Mouse (Mus musculus) CH12.LX (cell line): ENCODE measurements around the gene Ablim1. TPM values are rescaled to one million over a fixed set of nuclear protein-coding genes. Genes with fewer than 3 reads are reported as not detected.
"Not testable (repeated sequence)": the region's sequence is repeated elsewhere in the genome, so short reads cannot be mapped to it uniquely, and the experiment has no call there.

Source experiments
- DNase-seq: peaks from one replicate; pipeline ENCODE4 v3.0.0-alpha.2; 2013; ENCODE audit errors: extremely low read depth
- H3K27ac ChIP-seq: 2 replicates; pipeline ENCODE4 v1.5.1; 2012; ENCODE audit warnings: low read depth, mild to moderate bottlenecking, control low read depth, moderate library complexity; ENCODE audit not compliant: insufficient read depth
- H3K27me3 ChIP-seq: replicated peaks from 2 replicates; pipeline ENCODE3; 2012; ENCODE audit warnings: inconsistent platforms
- H3K36me3 ChIP-seq, 2 experiments: replicated peaks in 1 of 2; 2 replicates each; pipeline versions ENCODE3 to v1.6.1; 2012; ENCODE audit warnings: inconsistent platforms in 1 of 2, low read length in 1 of 2, mild to moderate bottlenecking in 1 of 2, mixed read lengths in 1 of 2, moderate library complexity in 1 of 2; ENCODE audit not compliant: control insufficient read depth in 1 of 2, insufficient read depth in 1 of 2
- H3K4me1 ChIP-seq, 2 experiments: 2 replicates each; pipeline ENCODE4 v1.6.1; 2012; ENCODE audit warnings: inconsistent platforms in 1 of 2, moderate library complexity in 1 of 2; ENCODE audit not compliant: insufficient read depth in 2 of 2, control insufficient read depth in 1 of 2
- H3K4me2 ChIP-seq: 2 replicates; pipeline ENCODE4 v1.6.1; 2012; ENCODE audit warnings: low read depth, mild to moderate bottlenecking, control low read depth; ENCODE audit not compliant: poor library complexity, insufficient read depth, severe bottlenecking
- H3K4me3 ChIP-seq, 3 experiments: fragments of 150-350 bp in 1 of 3; sonication (generic) in 1 of 3; replicated peaks in 1 of 3; 2 replicates each; pipeline versions ENCODE3 to v1.5.1; 2011 to 2012; ENCODE audit warnings: low read depth in 2 of 3, low read length in 2 of 3, mild to moderate bottlenecking in 2 of 3, moderate library complexity in 2 of 3, control low read depth in 1 of 3, improper control_type of control experiment in 1 of 3, inconsistent platforms in 1 of 3, mixed read lengths in 1 of 3; ENCODE audit not compliant: poor library complexity in 1 of 3
- H3K79me2 ChIP-seq: replicated peaks from 2 replicates; pipeline ENCODE4 v1.6.1; 2012; ENCODE audit warnings: mild to moderate bottlenecking, moderate library complexity; ENCODE audit not compliant: control insufficient read depth, poor library complexity, insufficient read depth, severe bottlenecking; ENCODE audit errors: extremely low read depth
- H3K9ac ChIP-seq: 2 replicates; pipeline ENCODE4 v1.6.1; 2012; ENCODE audit warnings: low read depth, mild to moderate bottlenecking, control low read depth, moderate library complexity; ENCODE audit not compliant: insufficient read depth
- H3K9me3 ChIP-seq: replicated peaks from 2 replicates; pipeline ENCODE3; 2012; ENCODE audit warnings: low read length, inconsistent platforms, mixed read lengths
- CHD2 ChIP-seq: IDR thresholded peaks from 2 replicates; pipeline ENCODE4 v1.6.1; 2011; ENCODE audit warnings: low read length, improper control_type of control experiment
- ETS1 ChIP-seq: conservative IDR thresholded peaks from 2 replicates; pipeline ENCODE4 v1.6.1; 2012; ENCODE audit warnings: low read depth, mild to moderate bottlenecking, inconsistent platforms, low read length, improper control_type of control experiment, moderate library complexity
- GABPA ChIP-seq: IDR thresholded peaks from 2 replicates; pipeline ENCODE4 v1.6.1; 2012; ENCODE audit warnings: low read depth, low read length, improper control_type of control experiment, inconsistent platforms; ENCODE audit not compliant: insufficient replicate concordance
- JUN ChIP-seq: IDR thresholded peaks from 2 replicates; pipeline ENCODE4 v1.6.1; 2011; ENCODE audit warnings: low read depth, mild to moderate bottlenecking, low read length, improper control_type of control experiment, moderate library complexity; ENCODE audit not compliant: insufficient read depth
- MEF2A ChIP-seq: IDR thresholded peaks from 2 replicates; pipeline ENCODE4 v1.6.1; 2014; ENCODE audit warnings: low read depth, mild to moderate bottlenecking, inconsistent platforms, low read length, improper control_type of control experiment, borderline replicate concordance
- MYC ChIP-seq: IDR thresholded peaks from 2 replicates; pipeline ENCODE4 v1.6.1; 2011; ENCODE audit warnings: low read depth, mild to moderate bottlenecking, improper control_type of control experiment, low read length
- NELFE ChIP-seq: IDR thresholded peaks from 2 replicates; pipeline ENCODE4 v1.6.1; 2011; ENCODE audit warnings: low read depth, low read length, improper control_type of control experiment
- RCOR1 ChIP-seq: conservative IDR thresholded peaks from 2 replicates; pipeline ENCODE4 v1.6.1; 2012; ENCODE audit warnings: low read depth, mild to moderate bottlenecking, inconsistent platforms, low read length, improper control_type of control experiment
- SIN3A ChIP-seq: IDR thresholded peaks from 2 replicates; pipeline ENCODE4 v1.6.1; 2012; ENCODE audit warnings: low read length, improper control_type of control experiment, inconsistent platforms
- TCF12 ChIP-seq: IDR thresholded peaks from 2 replicates; pipeline ENCODE4 v1.6.1; 2014; ENCODE audit warnings: low read depth, mild to moderate bottlenecking, inconsistent platforms, low read length, improper control_type of control experiment
- UBTF ChIP-seq: IDR thresholded peaks from 2 replicates; pipeline ENCODE4 v1.6.1; 2012; ENCODE audit warnings: low read depth, mild to moderate bottlenecking, inconsistent platforms, low read length, improper control_type of control experiment, moderate library complexity
- ZKSCAN1 ChIP-seq: IDR thresholded peaks from 2 replicates; pipeline ENCODE4 v1.6.1; 2012; ENCODE audit warnings: low read depth, inconsistent platforms, low read length, improper control_type of control experiment, borderline replicate concordance
- dilution Hi-C: fragments of 300-500 bp; cut with MboI; formaldehyde crosslinking; loops from 2 replicates; pipeline ENCODE4 v1.14.3; 2020; ENCODE audit warnings: low sequenced_read_pairs; ENCODE audit not compliant: extremely low pct_unique_long_range_greater_than_20kb, extremely low pct_ligation_motif_present
- in situ Hi-C: fragments of 300-500 bp; cut with MboI; formaldehyde crosslinking; loops from 3 replicates; pipeline ENCODE4 v1.14.3; 2019; ENCODE audit warnings: low sequenced_read_pairs, low pct_ligation_motif_present, low pct_unique_long_range_greater_than_20kb, mixed read lengths
- polyA plus RNA-seq: library from polyadenylated mRNA; unstranded; fragments of >175 nt; gene quantifications from 2 replicates; pipeline ENCODE4 v1.2.1, GENCODE M21; 2012; ENCODE audit warnings: low read depth; ENCODE audit not compliant: insufficient read length
- total RNA-seq, 2 experiments: library from RNA; depleted of rRNA; stranded (reverse); fragments of 300-350 nt in 1 of 2; fragments of >200 nt in 1 of 2; gene quantifications; 2 replicates each; pipeline ENCODE4 v1.2.3; 2012 to 2014

Ablim1 gene
- total and polyA plus RNA-seq, 3 experiments, result 0.85 to 2.4 (median 2.0) TPM

DNA sequence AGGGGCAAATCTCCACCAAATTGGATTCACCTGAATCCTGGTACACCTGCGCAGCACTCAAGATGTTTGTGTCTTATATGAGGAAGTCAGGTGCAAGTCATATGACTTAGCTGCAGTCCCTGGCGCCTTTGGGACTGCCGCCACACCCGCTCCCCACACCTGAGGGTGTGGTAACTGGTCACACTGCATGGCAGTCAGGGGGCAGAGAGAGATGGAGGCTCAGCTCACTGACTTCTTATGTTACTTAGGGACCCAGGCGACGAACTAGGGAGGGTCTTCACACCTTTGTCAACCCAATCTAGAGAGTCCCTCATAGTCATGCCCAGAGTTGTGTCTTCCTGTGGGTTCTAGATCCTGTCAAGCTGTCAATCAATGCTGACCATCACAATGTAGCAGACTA, 179.1 kb downstream of the Ablim1 start:
- H3K4me2 ChIP-seq, H3K27ac ChIP-seq, H3K27me3 ChIP-seq, H3K9me3 ChIP-seq, H3K36me3 ChIP-seq, DNase-seq, dilution Hi-C loops, H3K9ac ChIP-seq, H3K4me3 ChIP-seq, H3K79me2 ChIP-seq: not testable (repeated sequence)
- in situ Hi-C loops, result loop anchor here (5.0 kb wide), 2 partner anchors 68 to 213 kb away; no protein-coding TSS in a partner anchor
- peaks cover 2 to 29% of the 10 kb centered on the region in 2 experiments; a peak in 2 of 4 replicates for H3K4me1 ChIP-seq

GRCm38 (mm10) chr19:57134654-57135348, 179.9 kb downstream of the Ablim1 start:
- H3K4me3 ChIP-seq, result no peak overlapping the region
- DNase-seq, result no peak
- TF ChIP-seq MEF2A (no peak), RCOR1 (no peak), TCF12 (no peak), MYC (no peak), CHD2 (no peak), JUN (no peak), SIN3A (no peak), ETS1 (no peak), GABPA (no peak), NELFE (no peak), UBTF (no peak), ZKSCAN1 (no peak)
- H3K27me3 ChIP-seq, result no peaks in the 10 kb centered on the region
- dilution Hi-C loops, result no loop called here
- H3K27ac ChIP-seq, result no peak overlapping the region
- no peak overlapping the region for H3K9ac ChIP-seq
- no peaks in the 10 kb centered on the region for H3K79me2 ChIP-seq
- H3K9me3 ChIP-seq, result no peaks in the 10 kb centered on the region
- in situ Hi-C loops, result loop anchor here (5.0 kb wide), 2 partner anchors 68 to 212 kb away; no protein-coding TSS in a partner anchor
- H3K36me3 ChIP-seq, result no peaks in the 10 kb centered on the region
- H3K4me2 ChIP-seq, result no peak overlapping the region
- peaks cover 2 to 29% of the 10 kb centered on the region in 2 experiments; a peak in 2 of 4 replicates for H3K4me1 ChIP-seq
